Mouse (Mus musculus): ENCODE results near the gene Uevld. TPM values are rescaled to one million over a fixed set of nuclear protein-coding genes. Genes with fewer than 3 reads are reported as not detected.
A peak's percentile ranks its signal among the peaks of the same experiment; 100 is the strongest.
"Not testable (repeated sequence)": the region's sequence is repeated elsewhere in the genome, so short reads cannot be mapped to it uniquely, and the experiment has no call there.

Uevld gene
- polyA plus RNA-seq, 1 experiment from 2014 or later: 11.1 TPM

DNA sequence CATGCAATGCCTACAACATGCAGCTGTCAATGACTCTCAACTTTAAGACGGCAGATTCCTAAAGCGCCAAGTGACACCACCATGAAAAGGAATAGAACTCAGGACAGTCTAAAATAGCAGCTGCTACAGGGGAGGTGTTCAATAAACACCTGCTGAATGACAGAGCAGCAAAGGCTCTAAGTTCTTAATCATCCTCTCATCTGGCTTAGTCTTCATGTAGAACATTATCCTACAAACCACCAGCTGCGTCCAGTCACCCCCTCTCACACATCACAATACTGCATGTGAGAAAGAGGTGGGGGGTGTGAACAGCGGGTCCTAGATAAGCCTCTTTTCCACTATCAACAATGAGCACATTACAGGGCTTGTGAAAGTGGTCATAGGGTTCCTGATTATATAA is 38.7 kb upstream of the Uevld start:
- H3K9ac ChIP-seq: no peak overlapping the region
- no peak overlapping the region for H3K4me2 ChIP-seq
- ATAC-seq (ENCODE audit: insufficient number of reproducible peaks, low FRiP score, low TSS enrichment, low read depth): no peak
- H3K27me3 ChIP-seq: no peaks in the 10 kb centered on the region
- peaks cover 18% of the 10 kb centered on the region for H3K4me1 ChIP-seq
- no peak overlapping the region for H3K4me3 ChIP-seq
- 88% methylated on average over 4 of the region's 4 CpGs for WGBS
- no peaks in the 10 kb centered on the region for H3K9me3 ChIP-seq
- H3K27ac ChIP-seq: no peak overlapping the region
- H3K36me3 ChIP-seq: peaks cover 70% of the 10 kb centered on the region

GRCm38 (mm10) chr7:46995558-46995957 is 37.2 kb upstream of the Uevld start:
- peaks cover 81% of the 10 kb centered on the region for H3K36me3 ChIP-seq

GRCm38 (mm10) chr7:46993079-46993478 is 34.8 kb upstream of the Uevld start:
- no peak for ATAC-seq (ENCODE audit: insufficient number of reproducible peaks, low FRiP score, low TSS enrichment, low read depth)
- Histone ChIP-seq H3K4me2 (no peak overlapping the region), H3K27me3 (no peaks in the 10 kb centered on the region), H3K9ac (no peak overlapping the region), H3K27ac (no peak overlapping the region), H3K36me3 (peaks cover 74% of the 10 kb centered on the region), H3K9me3 (no peaks in the 10 kb centered on the region), H3K4me3 (no peak overlapping the region), H3K4me1 (peaks cover 7% of the 10 kb centered on the region)
- 84% methylated on average over 8 of the region's 8 CpGs for WGBS

More at GRCm38 (mm10) chr7:46995558-46995957, 37.2 kb upstream of the Uevld start:
- peaks cover 10% of the 10 kb centered on the region for H3K4me1 ChIP-seq
- H3K4me3 ChIP-seq: no peak overlapping the region
- no peak for ATAC-seq (ENCODE audit: insufficient number of reproducible peaks, low FRiP score, low TSS enrichment, low read depth)
- no peaks in the 10 kb centered on the region for H3K27me3 ChIP-seq
- H3K4me2 ChIP-seq: no peak overlapping the region
- no peaks in the 10 kb centered on the region for H3K9me3 ChIP-seq
- WGBS: 85% methylated on average over 3 of the region's 3 CpGs
- no peak overlapping the region for H3K9ac ChIP-seq
- no peak overlapping the region for H3K27ac ChIP-seq

GRCm38 (mm10) chr7:46989387-46989786 is 31.1 kb upstream of the Uevld start:
- not testable (repeated sequence) for H3K4me3 ChIP-seq; H3K27ac ChIP-seq; H3K9me3 ChIP-seq; ATAC-seq (ENCODE audit: insufficient number of reproducible peaks, low FRiP score, low TSS enrichment, low read depth); H3K4me2 ChIP-seq; H3K9ac ChIP-seq; H3K27me3 ChIP-seq
- 77% methylated on average over 4 of the region's 4 CpGs for WGBS
- peaks cover 37% of the 10 kb centered on the region for H3K36me3 ChIP-seq
- H3K4me1 ChIP-seq: peaks cover 13% of the 10 kb centered on the region; the same call in 1 of the 2 replicates

- H3K4me1 ChIP-seq: peaks cover 13% of the 10 kb centered on the region; the same call in 1 of the 2 replicates
- H3K9ac ChIP-seq: no peak overlapping the region
- H3K4me3 ChIP-seq: no peak overlapping the region
- peaks cover 19% of the 10 kb centered on the region for H3K36me3 ChIP-seq
- H3K27me3 ChIP-seq: no peaks in the 10 kb centered on the region
- no peak overlapping the region for H3K4me2 ChIP-seq
- 26% methylated on average over 2 of the region's 2 CpGs for WGBS
- H3K9me3 ChIP-seq: no peaks in the 10 kb centered on the region
- H3K27ac ChIP-seq: 0 out of 2 replicates have a peak overlapping the region, but pooled peaks have one; percentile 9
- no peak for ATAC-seq (ENCODE audit: insufficient number of reproducible peaks, low FRiP score, low TSS enrichment, low read depth)
Measured at GRCm38 (mm10) chr7:46987073-46987472, 28.7 kb upstream of the Uevld start.

DNA sequence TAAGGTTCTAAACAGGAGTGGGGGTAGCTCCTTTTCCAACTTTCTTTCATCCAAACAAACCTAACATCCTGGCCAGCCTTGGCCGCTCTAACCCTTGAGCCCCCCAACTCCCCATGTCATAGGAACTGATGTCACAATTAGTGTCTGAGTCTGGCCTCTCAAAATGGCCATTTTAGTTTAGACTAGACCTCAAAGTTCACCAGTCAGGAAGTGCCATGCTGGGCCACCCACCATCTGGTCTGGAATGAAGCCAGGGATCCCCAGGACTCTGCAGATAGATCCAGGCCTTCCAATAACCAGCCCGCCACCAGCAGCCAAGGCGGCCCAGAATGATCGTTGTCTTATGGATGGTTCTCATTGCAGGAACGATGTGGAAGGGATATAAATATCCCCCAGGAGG is 28.3 kb upstream of the Uevld start:
- peaks cover 13% of the 10 kb centered on the region; the same call in 1 of the 2 replicates for H3K4me1 ChIP-seq
- no peak for ATAC-seq (ENCODE audit: insufficient number of reproducible peaks, low FRiP score, low TSS enrichment, low read depth)
- H3K27ac ChIP-seq: 0 out of 2 replicates have a peak overlapping the region, but pooled peaks have one; percentile 9
- no peaks in the 10 kb centered on the region for H3K9me3 ChIP-seq
- peaks cover 15% of the 10 kb centered on the region for H3K36me3 ChIP-seq
- H3K4me2 ChIP-seq: no peak overlapping the region
- H3K27me3 ChIP-seq: no peaks in the 10 kb centered on the region
- no peak overlapping the region for H3K9ac ChIP-seq
- 30% methylated on average over 5 of the region's 5 CpGs for WGBS
- no peak overlapping the region for H3K4me3 ChIP-seq

- H3K9me3 ChIP-seq: no peaks in the 10 kb centered on the region
- peaks cover 10% of the 10 kb centered on the region for H3K36me3 ChIP-seq
- H3K27ac ChIP-seq: no peak overlapping the region
- H3K4me3 ChIP-seq: no peak overlapping the region
- 45% methylated on average over 8 of the region's 8 CpGs for whole genome bisulfite sequencing
- no peaks in the 10 kb centered on the region for H3K27me3 ChIP-seq
- ATAC-seq (ENCODE audit: insufficient number of reproducible peaks, low FRiP score, low TSS enrichment, low read depth): no peak
- no peak overlapping the region for H3K9ac ChIP-seq
- H3K4me2 ChIP-seq: no peak overlapping the region
- H3K4me1 ChIP-seq: peaks cover 13% of the 10 kb centered on the region; the same call in 1 of the 2 replicates
Measured at GRCm38 (mm10) chr7:46985718-46986505, 27.6 kb upstream of the Uevld start.

DNA sequence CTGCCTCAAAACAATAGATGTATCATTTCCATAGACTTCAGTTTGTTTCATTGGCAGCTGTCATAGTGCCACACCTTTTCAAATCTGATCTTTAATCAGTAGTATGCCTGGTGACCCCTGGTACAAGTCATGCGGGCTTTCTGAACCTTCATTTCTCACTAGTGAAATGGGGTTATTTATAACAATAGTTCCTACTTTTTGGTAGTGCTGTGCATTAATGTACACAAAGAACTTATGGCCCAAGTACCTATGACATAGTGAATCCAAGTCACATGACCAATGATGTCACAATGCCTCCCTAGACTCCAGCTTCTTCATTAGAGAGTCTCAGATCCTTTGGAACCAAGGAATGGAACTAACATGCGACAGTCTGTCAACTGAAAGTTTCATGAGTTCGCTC is 25.0 kb upstream of the Uevld start, which contains the start of gene Gm9999:
TSS of gene Gm9999 (plus strand) at position 301 of the 400 bp plus-strand sequence.
- Histone ChIP-seq H3K27ac (no peak within 1 kb of the TSS), H3K4me3 (no peak within 1 kb of the TSS), H3K9me3 (no peaks in the 10 kb centered on the region), H3K36me3 (no peaks in the 10 kb centered on the region), H3K27me3 (no peaks in the 10 kb centered on the region), H3K4me2 (no peak within 1 kb of the TSS), H3K9ac (no peak within 1 kb of the TSS), H3K4me1 (peaks cover 13% of the 10 kb centered on the region; the same call in 1 of the 2 replicates)
- no peak for ATAC-seq (ENCODE audit: insufficient number of reproducible peaks, low FRiP score, low TSS enrichment, low read depth)
- WGBS: 94% methylated on average over 3 of the region's 3 CpGs

- Histone ChIP-seq H3K9me3 (no peaks in the 10 kb centered on the region), H3K27me3 (no peaks in the 10 kb centered on the region), H3K9ac (no peak overlapping the region), H3K27ac (no peak overlapping the region), H3K4me3 (no peak overlapping the region), H3K36me3 (no peaks in the 10 kb centered on the region), H3K4me2 (no peak overlapping the region), H3K4me1 (no peaks in the 10 kb centered on the region)
- no peak for ATAC-seq (ENCODE audit: insufficient number of reproducible peaks, low FRiP score, low TSS enrichment, low read depth)
- WGBS: 83% methylated on average over 11 of the region's 11 CpGs
Measured at GRCm38 (mm10) chr7:46975456-46975855, 17.1 kb upstream of the Uevld start.

DNA sequence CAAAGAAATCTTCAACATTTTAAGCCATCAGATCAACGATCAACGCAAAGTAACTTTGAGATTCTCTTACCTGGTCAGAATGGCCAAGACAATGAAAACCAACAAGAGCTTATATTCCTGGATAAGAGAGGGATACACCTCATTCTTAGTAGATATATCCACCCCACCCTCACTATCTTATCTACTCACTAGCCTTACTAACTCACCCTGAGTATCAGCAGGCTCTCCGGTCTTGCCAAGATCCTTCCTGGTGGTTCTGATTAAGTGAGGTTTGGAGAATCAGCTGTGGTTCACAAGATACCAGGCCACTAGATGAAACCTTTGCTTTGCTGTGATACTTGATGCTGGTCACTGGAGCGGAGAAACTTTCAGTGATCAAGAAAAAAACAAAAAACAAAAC is 16.3 kb upstream of the Uevld start:
- no peaks in the 10 kb centered on the region for H3K4me1 ChIP-seq
- 95% methylated on average over 4 of the region's 4 CpGs for WGBS
- H3K4me3 ChIP-seq: no peak overlapping the region
- no peaks in the 10 kb centered on the region for H3K36me3 ChIP-seq
- ATAC-seq (ENCODE audit: insufficient number of reproducible peaks, low FRiP score, low TSS enrichment, low read depth): no peak
- H3K9ac ChIP-seq: no peak overlapping the region
- H3K27ac ChIP-seq: no peak overlapping the region
- H3K4me2 ChIP-seq: no peak overlapping the region
- no peaks in the 10 kb centered on the region for H3K9me3 ChIP-seq
- no peaks in the 10 kb centered on the region for H3K27me3 ChIP-seq

- H3K4me3 ChIP-seq: no peak overlapping the region
- H3K4me1 ChIP-seq: no peaks in the 10 kb centered on the region
- no peak overlapping the region for H3K9ac ChIP-seq
- H3K27me3 ChIP-seq: no peaks in the 10 kb centered on the region
- ATAC-seq (ENCODE audit: insufficient number of reproducible peaks, low FRiP score, low TSS enrichment, low read depth): no peak
- H3K4me2 ChIP-seq: no peak overlapping the region
- H3K27ac ChIP-seq: no peak overlapping the region
- no peaks in the 10 kb centered on the region for H3K36me3 ChIP-seq
- 89% methylated on average over 4 of the region's 4 CpGs for WGBS
- no peaks in the 10 kb centered on the region for H3K9me3 ChIP-seq
Measured at GRCm38 (mm10) chr7:46969898-46970297, 11.6 kb upstream of the Uevld start.

DNA sequence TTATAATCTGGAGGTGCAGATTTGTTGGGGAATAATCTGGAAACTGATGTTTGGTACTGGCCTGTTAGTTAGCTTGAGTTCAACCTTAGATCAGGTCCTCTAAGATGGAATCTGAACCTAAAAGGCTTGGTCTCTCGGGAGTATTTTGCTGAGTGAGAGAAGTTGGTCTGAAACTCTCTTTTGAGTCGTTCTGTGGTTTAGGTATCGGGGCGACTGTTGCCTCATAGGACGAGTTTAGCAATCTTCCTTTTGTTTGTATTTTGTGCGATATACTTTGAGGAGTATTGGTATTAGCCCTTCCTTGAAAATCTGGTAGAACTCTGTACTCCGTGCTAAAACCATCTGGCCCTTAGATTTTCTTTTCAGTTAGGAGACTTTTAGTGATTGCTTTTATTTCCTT is 5.7 kb upstream of the Uevld start:
- no peak overlapping the region for H3K4me3 ChIP-seq
- peaks cover 11% of the 10 kb centered on the region; the same call in 1 of the 2 replicates for H3K27me3 ChIP-seq
- no peak for ATAC-seq (ENCODE audit: insufficient number of reproducible peaks, low FRiP score, low TSS enrichment, low read depth)
- peaks cover 12% of the 10 kb centered on the region for H3K4me1 ChIP-seq
- H3K36me3 ChIP-seq: no peaks in the 10 kb centered on the region
- no peak overlapping the region for H3K4me2 ChIP-seq
- WGBS: 75% methylated on average over 7 of the region's 7 CpGs
- H3K27ac ChIP-seq: no peak overlapping the region
- no peak overlapping the region for H3K9ac ChIP-seq
- no peaks in the 10 kb centered on the region for H3K9me3 ChIP-seq
